Mouse (Mus musculus) heart, postnatal 10 days (tissue): Measurements from ENCODE around the gene Kif26a. TPM values are rescaled to one million over a fixed set of nuclear protein-coding genes. Genes with fewer than 3 reads are reported as not detected.

ENCODE experiments used
- DNase-seq, 2 experiments: peaks; one replicate each; pipeline ENCODE4 v3.0.0; 2021
- intact Hi-C: fragments of 180-260 bp; cut with DNase I; formaldehyde crosslinking; loops from one replicate; pipeline ENCODE4 v1.15.1; 2025
- microRNA-seq, 2 experiments: library from miRNA; unstranded; fragments of <30 nt; microRNA quantifications; one replicate each; pipeline ENCODE4 v1.2.0; 2022
- total RNA-seq, 2 experiments: library from RNA; stranded (reverse); gene quantifications; 2 replicates each; pipeline ENCODE4 v1.2.3; 2021

Kif26a gene
- total RNA-seq, 2 experiments from 2014 or later = 33.4 to 33.5 TPM

DNA sequence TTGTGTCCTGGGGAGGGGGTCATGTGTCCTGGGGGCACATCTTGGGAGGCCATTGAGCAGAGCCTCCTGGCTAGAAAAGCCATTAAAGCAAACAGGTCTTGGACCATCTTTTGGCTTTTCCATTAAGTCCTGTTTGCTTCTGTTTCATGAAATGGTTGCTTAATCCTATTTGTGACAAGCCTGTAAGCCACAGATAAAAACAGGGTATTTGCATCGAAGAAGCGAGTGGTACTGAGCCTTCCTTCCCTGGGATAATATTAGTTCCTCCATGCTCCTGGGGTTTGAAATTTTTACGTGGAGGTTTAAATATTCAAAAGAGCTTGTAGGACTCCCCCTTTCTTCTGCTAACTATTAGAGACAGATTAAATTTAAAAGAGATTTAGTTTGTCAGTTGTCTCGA, 61.7 kb downstream of the Kif26a start:
- intact Hi-C loops = no loop called here
- no peak for DNase-seq

DNA sequence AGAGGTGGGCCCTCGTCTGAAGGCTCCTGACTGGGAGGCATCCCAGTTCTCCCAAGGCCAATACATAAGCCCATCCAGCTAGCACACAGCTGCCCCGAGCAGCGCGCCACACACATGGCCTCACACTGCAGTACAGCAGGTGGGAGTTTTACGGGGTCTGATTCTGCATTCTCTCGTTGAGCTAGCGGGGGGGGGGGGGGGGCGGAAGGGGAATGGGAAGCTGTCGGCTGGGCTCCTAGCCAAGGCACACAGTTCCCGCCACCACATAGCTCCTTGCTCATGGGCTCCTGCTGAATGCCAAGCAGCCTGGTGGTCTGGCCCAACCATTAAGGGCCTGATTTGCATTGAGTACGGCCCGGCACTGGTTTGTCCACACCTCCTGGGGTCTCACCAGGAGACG, 64.6 kb downstream of the Kif26a start:
- intact Hi-C loops = no loop called here
- no peak for DNase-seq

- intact Hi-C loops = no loop called here
- DNase-seq = no peak
Measured at GRCm38 (mm10) chr12:112214441-112214857, 68.4 kb downstream of the Kif26a start.

GRCm38 (mm10) chr12:112215545-112215944, 69.5 kb downstream of the Kif26a start:
- intact Hi-C loops = no loop called here
- DNase-seq = no peak

DNA sequence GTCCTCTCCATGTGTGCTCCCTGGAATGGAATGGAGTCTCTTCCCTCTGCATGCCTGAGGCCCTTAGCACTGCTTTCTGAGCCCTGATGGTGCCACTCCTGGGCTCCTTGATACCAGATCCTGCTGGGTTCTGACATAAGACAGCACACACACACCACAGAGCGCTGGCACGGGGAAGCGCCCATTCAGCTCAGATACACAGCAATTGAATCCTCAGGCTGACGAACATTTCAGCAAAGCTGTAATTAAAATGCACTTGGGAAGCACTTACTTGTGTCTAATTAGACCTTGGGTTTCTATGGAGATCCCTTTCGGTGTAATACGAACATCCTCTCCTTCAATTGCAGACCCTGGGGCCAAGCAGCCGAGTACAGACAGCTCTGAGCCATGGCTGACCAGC, 71.0 kb downstream of the Kif26a start:
- DNase-seq = no peak
- intact Hi-C loops = no loop called here

DNA sequence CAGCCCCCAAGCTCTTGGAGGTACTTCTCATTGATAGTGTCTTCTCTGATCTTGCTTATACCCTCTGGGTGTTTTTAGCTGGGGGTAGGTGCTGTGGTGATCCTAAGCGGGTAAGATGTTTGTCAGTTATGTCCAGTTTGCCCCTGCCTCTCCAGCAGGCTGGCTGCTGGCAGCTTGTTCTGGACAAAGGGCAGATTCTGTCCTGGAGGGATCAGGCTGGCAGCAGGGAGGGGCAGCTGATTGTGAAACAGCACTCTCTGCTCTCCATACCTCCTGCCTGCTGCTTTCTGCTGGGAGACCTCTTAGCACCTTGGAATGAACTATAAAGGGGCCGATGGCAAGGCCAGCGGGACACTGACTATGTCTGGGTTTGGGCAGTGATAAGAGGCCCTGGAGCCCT, 71.7 kb downstream of the Kif26a start:
- DNase-seq = no peak
- intact Hi-C loops = no loop called here

GRCm38 (mm10) chr12:112221290-112221689, 75.3 kb downstream of the Kif26a start:
- intact Hi-C loops = no loop called here
- no peak for DNase-seq

DNA sequence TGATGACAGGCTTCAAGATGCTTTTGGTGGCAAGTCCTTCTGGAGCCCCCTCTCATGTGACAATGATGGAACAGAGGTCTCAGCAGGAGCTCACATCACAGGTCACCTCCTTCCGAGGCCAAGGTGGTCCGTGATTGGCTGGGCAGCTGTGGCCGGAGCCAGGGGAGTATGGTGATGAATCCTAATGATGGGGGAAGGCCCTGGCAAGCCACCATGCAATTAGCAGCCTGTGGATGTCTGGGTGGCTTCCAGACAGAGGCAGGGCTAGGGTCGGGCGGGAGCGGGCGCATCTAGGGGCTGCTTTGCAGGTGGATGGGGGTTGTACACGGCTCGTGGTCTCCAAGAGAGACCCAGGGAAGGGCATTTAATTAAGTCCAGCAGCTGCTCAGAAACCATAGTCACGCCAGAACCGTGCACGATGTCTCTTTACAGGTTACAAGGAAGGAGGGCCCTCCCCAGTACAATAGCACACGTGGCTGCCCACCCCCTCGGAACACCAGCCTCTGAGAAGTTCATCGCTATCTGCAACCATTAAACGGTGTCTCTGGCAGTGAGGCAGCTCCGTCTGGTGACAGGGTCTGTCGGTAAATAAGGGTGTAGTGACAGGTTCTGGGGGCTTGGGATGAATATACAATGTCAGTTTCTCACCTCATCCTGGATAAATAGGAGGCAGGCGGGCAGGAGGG, 75.9 kb downstream of the Kif26a start:
- intact Hi-C loops = no loop called here
- no peak for DNase-seq

GRCm38 (mm10) chr12:112223721-112224337, 77.8 kb downstream of the Kif26a start:
- intact Hi-C loops = no loop called here
- no peak for DNase-seq

GRCm38 (mm10) chr12:112226238-112226637, 80.2 kb downstream of the Kif26a start:
- DNase-seq = no peak
- intact Hi-C loops = no loop called here

DNA sequence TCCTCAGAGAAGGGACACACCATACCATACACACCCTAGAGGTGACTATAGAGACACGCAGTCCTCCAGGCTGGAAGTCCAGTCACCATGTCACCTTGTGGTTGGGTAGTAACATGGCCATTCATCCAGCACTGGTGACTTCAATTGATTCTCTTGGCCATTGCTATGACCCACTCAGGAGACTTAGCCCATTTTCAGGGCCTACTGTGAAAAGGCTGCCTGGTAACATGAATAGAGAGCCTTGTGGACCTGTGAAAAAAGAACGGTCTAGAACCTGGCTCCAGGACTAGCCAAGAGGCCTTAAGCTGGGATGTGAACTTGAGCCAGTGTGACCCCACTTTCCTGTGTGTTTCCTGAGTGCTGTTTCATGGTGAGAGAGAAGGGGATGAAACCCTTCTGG, 80.6 kb downstream of the Kif26a start:
- intact Hi-C loops = no loop called here
- no peak for DNase-seq

- DNase-seq = no peak
- intact Hi-C loops = no loop called here
Measured at GRCm38 (mm10) chr12:112229084-112229483, 83.1 kb downstream of the Kif26a start.

GRCm38 (mm10) chr12:112230196-112230595, 84.2 kb downstream of the Kif26a start:
- no peak for DNase-seq
- intact Hi-C loops = loop anchor here (5.0 kb wide), 1 partner anchor 83 kb away; the partner anchor contains the start of gene Kif26a

Small RNAs within 50 kb of the gene (microRNA-seq; reads per million reads assigned to microRNA genes)
- gene Mir203 (199 to 229 reads per million in 2 experiments), gene Mir3073a (0 reads per million in 2 experiments), gene Mir3073b (0 reads per million in 2 experiments)

Other genes starting within 250 kb of the Kif26a start
- gene Ppp1r13b, start 238.1 kb upstream of the Kif26a start, total RNA-seq = 10 to 100 TPM; 23.4 to 26.8 TPM
- 1,000 to 10,000 TPM; 1,429 to 1,432 TPM for gene Atp5mpl, start 179.2 kb upstream of the Kif26a start, total RNA-seq
- under 1 TPM; 0.15 to 0.26 TPM for gene Tdrd9, start 174.6 kb upstream of the Kif26a start, total RNA-seq
- gene Rd3l, start 164.9 kb upstream of the Kif26a start, total RNA-seq = under 1 TPM; 0.26 to 0.64 TPM
- gene Aspg, start 39.5 kb upstream of the Kif26a start, total RNA-seq = 1 to 10 TPM; 1.5 to 2.9 TPM